In genomic region chr9:106205713-106206290, GRCm38 (mm10) we compare ENCODE assay signal across 18 mouse cellular contexts. TPM values are rescaled to one million over a fixed set of nuclear protein-coding genes. Genes with fewer than 3 reads are reported as not detected.
DNase-seq lines count a peak whose midpoint lies in the region; ATAC-seq and TF ChIP-seq lines count a peak whose summit lies in the region.
"Had no signal": no experiment of that assay in that cellular context is flagged by ENCODE, and none has a peak within 500 bp of the region (broad histone marks: within the 10 kb centered on the region; RNA-seq: fewer than 3 reads in every experiment).

No protein-coding gene starts in this region.

- no peaks in the 10 kb centered on the region for H3K27me3 ChIP-seq in heart, embryonic 16.5 days (ENCODE audit: control insufficient read depth, insufficient read depth, low read length)
- H3K27me3 ChIP-seq: forebrain, embryonic 13.5 days; liver, embryonic 15.5 days; stomach, embryonic 15.5 days had no signal

- H3K4me1 ChIP-seq in heart, embryonic 16.5 days (ENCODE audit: control insufficient read depth, insufficient read depth, low read length), result peaks cover 34% of the 10 kb centered on the region

- peak overlapping the region; percentile 6; the same call in 1 of the 2 replicates for H3K4me3 ChIP-seq in left cerebral cortex, adult 2 months
- H3K4me3 ChIP-seq in heart, embryonic 16.5 days (ENCODE audit: low read length), result no peak overlapping the region
- H3K4me3 ChIP-seq: forebrain, embryonic 13.5 days; liver, embryonic 15.5 days; midbrain, embryonic 10.5 days; stomach, embryonic 15.5 days had no signal

- no peak overlapping the region for H3K9ac ChIP-seq in heart, embryonic 16.5 days (ENCODE audit: low read length)
- H3K9ac ChIP-seq: liver, embryonic 15.5 days; stomach, embryonic 15.5 days had no signal

- no peak for ATAC-seq in heart, embryonic 16.5 days (replicated peaks; ENCODE audit: extremely low read depth, insufficient read depth, low FRiP score)
- ATAC-seq: CD4-positive, CD25-positive, alpha-beta regulatory T cell, adult 4 months; forebrain, embryonic 13.5 days had no signal

- H3K27ac ChIP-seq in left cerebral cortex, adult 2 months, result peak overlapping the region; percentile 53
- H3K27ac ChIP-seq in heart, embryonic 16.5 days (ENCODE audit: low read length), result peak overlapping the region; percentile 51
- H3K27ac ChIP-seq: forebrain, embryonic 13.5 days; liver, embryonic 15.5 days; midbrain, embryonic 10.5 days; stomach, embryonic 15.5 days had no signal

- no peak overlapping the region for H3K4me2 ChIP-seq in heart, embryonic 16.5 days (ENCODE audit: low read depth, low read length)
- H3K4me2 ChIP-seq: forebrain, embryonic 13.5 days; stomach, embryonic 15.5 days had no signal

- H3K36me3 ChIP-seq in heart, embryonic 16.5 days (ENCODE audit: control insufficient read depth, insufficient read depth), result no peaks in the 10 kb centered on the region
- H3K36me3 ChIP-seq: liver, embryonic 15.5 days; stomach, embryonic 15.5 days had no signal

- intact Hi-C loops in left cerebral cortex, adult 2 months (cut with DNase I), result no loop called here
- intact Hi-C loops in left cerebral cortex, postnatal 10 days (cut with DNase I), result no loop called here

- peak; percentile 93 for DNase-seq in heart, adult 11 months
- no peak for DNase-seq in heart, postnatal 4 days
- DNase-seq in left cerebral cortex, adult 2 months (ENCODE audit: extremely low spot score in 1 of 2, low spot score in 2 of 2), result no peak
- no peak for DNase-seq in left cerebral cortex, postnatal 10 days (ENCODE audit: extremely low spot score in 1 of 2, low spot score in 2 of 2)
- peak; percentile 39 for DNase-seq in R1 (ENCODE audit: low read depth, low spot score)
- DNase-seq in urinary bladder, postnatal 36 days (ENCODE audit: low spot score in 2 of 2), result no peak
- DNase-seq in spleen, postnatal 4 days (ENCODE audit: low spot score in 2 of 2), result no peak
- DNase-seq: kidney, adult 8-10 months; kidney, postnatal 36 days; lung, postnatal 10 days; retina, postnatal 1 day had no signal

- H3K9me3 ChIP-seq in heart, embryonic 16.5 days (replicated peaks; ENCODE audit: control insufficient read depth, low read length), result no peaks in the 10 kb centered on the region
- H3K9me3 ChIP-seq: forebrain, embryonic 13.5 days; liver, embryonic 15.5 days; midbrain, embryonic 10.5 days; stomach, embryonic 15.5 days had no signal

- 66% methylated on average over 7 of the region's 7 CpGs for WGBS in heart, embryonic 16.5 days

- TF ChIP-seq CTCF in left cerebral cortex, adult 2 months (IDR thresholded peaks at IDR 0.05), result no peak

RNA-seq across cellular contexts. Expression of gene Twf2, which starts 2.9 kb away (rescaled TPM):
- 10 to 100 TPM; 62.1 to 63.6 TPM for total RNA-seq in heart, postnatal 4 days (2021)
- total RNA-seq in left cerebral cortex, adult 2 months (2021), result 10 to 100 TPM; 60.3 to 61.1 TPM
- 10 to 100 TPM; 44.5 to 49.9 TPM for total RNA-seq in left cerebral cortex, postnatal 10 days (2021)
- 55.7 and 61.6 TPM in 2 replicates for polyA plus RNA-seq in heart, embryonic 16.5 days (2015; fragmentation: Nextera tagmentation; extraction: Ambion mirVana)

RNA-seq across cellular contexts. Expression of gene Ppm1m, which starts 6.3 kb away (rescaled TPM):
- 10 to 100 TPM; 14.0 to 14.8 TPM for total RNA-seq in heart, postnatal 4 days (2021)
- total RNA-seq in left cerebral cortex, adult 2 months (2021), result 10 to 100 TPM; 22.2 to 26.4 TPM
- 10 to 100 TPM; 20.8 to 24.5 TPM for total RNA-seq in left cerebral cortex, postnatal 10 days (2021)
- polyA plus RNA-seq in heart, embryonic 16.5 days (2015; fragmentation: Nextera tagmentation; extraction: Ambion mirVana), result 25.0 and 27.7 TPM in 2 replicates

RNA-seq across cellular contexts. Expression of gene Tlr9, which starts 16.6 kb away (rescaled TPM):
- total RNA-seq in heart, postnatal 4 days (2021), result under 1 TPM; 0.43 TPM
- 1 to 10 TPM in 1 of 2 experiments, under 1 TPM in 1; 0.82 to 1.1 TPM for total RNA-seq in left cerebral cortex, adult 2 months (2021)
- 1 to 10 TPM; 1.1 to 1.4 TPM for total RNA-seq in left cerebral cortex, postnatal 10 days (2021)
- 0.05 and 0.09 TPM in 2 replicates for polyA plus RNA-seq in heart, embryonic 16.5 days (2015; fragmentation: Nextera tagmentation; extraction: Ambion mirVana)
- polyA plus RNA-seq: CD4-positive, CD25-positive, alpha-beta regulatory T cell, adult 4 months; forebrain, embryonic 13.5 days; limb, embryonic 11.5 days; midbrain, embryonic 10.5 days had no signal

RNA-seq across cellular contexts. Expression of gene Wdr82, which starts 35.1 kb away (rescaled TPM):
- total RNA-seq in heart, postnatal 4 days (2021), result 10 to 100 TPM; 90.0 to 98.5 TPM
- 100 to 1,000 TPM; 117 to 126 TPM for total RNA-seq in left cerebral cortex, adult 2 months (2021)
- total RNA-seq in left cerebral cortex, postnatal 10 days (2021), result 100 to 1,000 TPM; 155 to 158 TPM
- 17.6 and 18.2 TPM in 2 replicates for polyA plus RNA-seq in heart, embryonic 16.5 days (2015; fragmentation: Nextera tagmentation; extraction: Ambion mirVana)

RNA-seq across cellular contexts. Expression of gene Alas1, which starts 42.7 kb away (rescaled TPM):
- total RNA-seq in heart, postnatal 4 days (2021), result 100 to 1,000 TPM; 404 to 423 TPM
- 100 to 1,000 TPM; 138 to 140 TPM for total RNA-seq in left cerebral cortex, adult 2 months (2021)
- 100 to 1,000 TPM; 125 to 127 TPM for total RNA-seq in left cerebral cortex, postnatal 10 days (2021)
- polyA plus RNA-seq in heart, embryonic 16.5 days (2015; fragmentation: Nextera tagmentation; extraction: Ambion mirVana), result 217 and 223 TPM in 2 replicates

Comparison
In these comparisons a context has a peak if more than half of its experiments do, and no peak if none do; other contexts are left out.
1. DNase-seq: peak in heart, adult 11 months (single experiment) and R1 (single experiment); none in heart, postnatal 4 days (single experiment), left cerebral cortex, adult 2 months (0 of 2), left cerebral cortex, postnatal 10 days (0 of 2), urinary bladder, postnatal 36 days (0 of 2) and spleen, postnatal 4 days (0 of 2).